ENCODE assay signal across 14 mouse cellular contexts in genomic region chr12:24574870-24575269, GRCm38 (mm10). TPM values are rescaled to one million over a fixed set of nuclear protein-coding genes. Genes with fewer than 3 reads are reported as not detected.
A peak's percentile ranks its signal among the peaks of the same experiment; 100 is the strongest.
DNase-seq lines count a peak whose midpoint lies in the region; ATAC-seq and TF ChIP-seq lines count a peak whose summit lies in the region.
"Had no signal": no experiment of that assay in that cellular context is flagged by ENCODE, and none has a peak within 500 bp of the region (broad histone marks: within the 10 kb centered on the region; RNA-seq: fewer than 3 reads in every experiment).

No protein-coding gene starts in this region.

- peaks cover 17% of the 10 kb centered on the region; the same call in 1 of the 2 replicates for H3K36me3 ChIP-seq in heart, embryonic 14.5 days (ENCODE audit: control insufficient read depth, insufficient read depth, low read length)
- H3K36me3 ChIP-seq: lung, embryonic 15.5 days had no signal

- DNase-seq in heart, adult 11 months: no peak
- no peak for DNase-seq in layer of hippocampus, adult 2 months (ENCODE audit: low spot score in 2 of 2)
- no peak for DNase-seq in layer of hippocampus, postnatal 25 days (ENCODE audit: extremely low spot score in 1 of 2, low spot score in 1 of 2)
- DNase-seq in adipocyte (ENCODE audit: low spot score): peak; percentile 36
- DNase-seq in retina, postnatal 7 days (ENCODE audit: low read depth, low spot score): peak; percentile 33
- DNase-seq: heart, adult 2 months; left cerebral cortex, postnatal 4 days had no signal

- H3K4me2 ChIP-seq in heart, embryonic 14.5 days (ENCODE audit: low read length): peak overlapping the region; percentile 34
- H3K4me2 ChIP-seq: lung, embryonic 15.5 days; midbrain, embryonic 11.5 days had no signal

- H3K4me3 ChIP-seq in heart, embryonic 14.5 days (ENCODE audit: control insufficient read depth in 1 of 2, insufficient read depth in 1 of 2, low read depth in 1 of 2, low read length in 2 of 2): no peak overlapping the region
- H3K4me3 ChIP-seq in layer of hippocampus, adult 2 months: peak overlapping the region; percentile 31
- H3K4me3 ChIP-seq: heart, adult 2 months; lung, embryonic 15.5 days; myocyte had no signal

- peaks cover 6 to 12% of the 10 kb centered on the region in 2 experiments; a peak in 3 of 4 replicates for H3K4me1 ChIP-seq in heart, embryonic 14.5 days (ENCODE audit: control insufficient read depth in 2 of 2, insufficient read depth in 2 of 2, low read length in 2 of 2)

- ATAC-seq in heart, embryonic 14.5 days (ENCODE audit: insufficient number of reproducible peaks, insufficient read depth, low FRiP score, low read depth): no peak
- no peak for ATAC-seq in erythroid progenitor cell, adult 5-6 weeks (replicated peaks; ENCODE audit: low FRiP score, poor library complexity, severe bottlenecking)
- ATAC-seq: hindbrain, postnatal 0 days had no signal

- 0 out of 2 replicates have a peak overlapping the region, but pooled peaks have one; percentile 21 for H3K9ac ChIP-seq in heart, embryonic 14.5 days (ENCODE audit: low read length)
- H3K9ac ChIP-seq: lung, embryonic 15.5 days had no signal

- no peak overlapping the region for H3K27ac ChIP-seq in heart, embryonic 14.5 days (replicated peaks in 1 of 2; ENCODE audit: control insufficient read depth in 1 of 2, insufficient read depth in 1 of 2, low read depth in 2 of 2, low read length in 2 of 2)
- H3K27ac ChIP-seq in layer of hippocampus, adult 2 months: peak overlapping the region; percentile 72
- H3K27ac ChIP-seq: heart, adult 2 months; hindbrain, postnatal 0 days; lung, embryonic 15.5 days had no signal

- no peaks in the 10 kb centered on the region for H3K27me3 ChIP-seq in heart, embryonic 14.5 days (ENCODE audit: control insufficient read depth, insufficient read depth, low read length)

- WGBS in heart, embryonic 14.5 days: 23% methylated on average over 7 of the region's 7 CpGs

- TF ChIP-seq CTCF in layer of hippocampus, adult 2 months (conservative IDR thresholded peaks at IDR 0.05): no peak

- H3K9me3 ChIP-seq in heart, embryonic 14.5 days (ENCODE audit: control insufficient read depth, low read length): no peaks in the 10 kb centered on the region
- H3K9me3 ChIP-seq: G1E; lung, embryonic 15.5 days had no signal

RNA-seq across cellular contexts. Expression of gene Grhl1, which starts 2.8 kb away (rescaled TPM):
- 2.2 and 2.4 TPM in 2 replicates for polyA plus RNA-seq in heart, embryonic 14.5 days (2014; fragmentation: Nextera tagmentation; extraction: Ambion mirVana)
- 10 to 100 TPM; 30.2 to 32.5 TPM for total RNA-seq in layer of hippocampus, adult 2 months (2021)
- 10 to 100 TPM; 24.5 to 27.0 TPM for total RNA-seq in layer of hippocampus, postnatal 25 days (2021)
- total RNA-seq in erythroid progenitor cell, adult 5-6 weeks (2015; ENCODE audit: low replicate concordance): not detected in 2 replicates
- total RNA-seq in erythroid progenitor cell, adult 5-6 weeks (2017; ENCODE audit: low replicate concordance): not detected in 2 replicates

Comparison
In these comparisons a context has a peak if more than half of its experiments do, and no peak if none do; other contexts are left out.
1. DNase-seq: peak in adipocyte (single experiment) and retina, postnatal 7 days (single experiment); none in heart, adult 11 months (single experiment), layer of hippocampus, adult 2 months (0 of 2) and layer of hippocampus, postnatal 25 days (0 of 2).
2. RNA of gene Grhl1, which starts 2.8 kb away (total RNA-seq): 30.2 to 32.5 TPM in layer of hippocampus, adult 2 months and 24.5 to 27.0 TPM in layer of hippocampus, postnatal 25 days; not detected in erythroid progenitor cell, adult 5-6 weeks; every median in the first group is over 10 times any median in the second.